Mouse (Mus musculus) cerebellum, adult 18-20 months (tissue): Measurements from ENCODE around the gene Nsrp1.

Source experiments
- DNase-seq, 2 experiments: peaks; one replicate each; pipeline ENCODE4 v3.0.0; 2021

Nsrp1 gene

GRCm38 (mm10) chr11:77041891-77042290 lies 36.3 kb downstream of the Nsrp1 start:
- DNase-seq = no peak

GRCm38 (mm10) chr11:77031151-77031934 lies 46.9 kb downstream of the Nsrp1 start:
- DNase-seq = no peak

GRCm38 (mm10) chr11:77028157-77028556 lies 50.1 kb downstream of the Nsrp1 start:
- no peak for DNase-seq

- DNase-seq = no peak
Measured at GRCm38 (mm10) chr11:77026559-77026958, 51.7 kb downstream of the Nsrp1 start.

DNA sequence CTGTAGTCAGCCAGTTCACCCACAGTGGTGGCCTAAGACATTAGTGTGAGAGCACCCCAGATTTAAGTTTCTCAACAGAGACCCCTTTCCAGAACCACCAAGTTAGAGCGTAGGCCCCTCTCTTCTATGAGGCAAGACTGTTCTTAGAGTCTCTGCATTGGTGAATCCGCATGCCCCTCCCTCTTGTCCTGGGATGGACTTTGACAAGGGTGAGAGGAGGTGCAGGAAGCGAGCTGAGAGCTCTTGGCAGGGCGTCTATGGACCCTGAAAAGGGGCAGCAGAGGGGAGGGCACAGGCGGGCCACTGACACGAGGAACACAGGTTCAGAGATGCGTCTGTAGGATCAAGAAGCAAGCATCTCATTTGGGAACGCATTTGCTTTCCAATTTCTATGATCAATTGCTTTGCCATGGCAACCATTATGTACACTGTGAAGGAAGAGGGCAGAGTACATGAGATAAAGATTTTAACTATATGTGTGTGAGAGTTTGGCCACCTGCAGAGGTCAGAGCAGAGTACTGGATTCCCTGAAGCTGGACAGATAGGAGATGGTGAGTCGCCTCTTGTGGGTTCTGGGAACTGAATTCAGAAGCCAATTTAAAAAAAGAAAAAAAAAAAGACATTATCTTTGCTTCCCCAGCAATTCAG lies 56.4 kb downstream of the Nsrp1 start:
- no peak for DNase-seq

DNA sequence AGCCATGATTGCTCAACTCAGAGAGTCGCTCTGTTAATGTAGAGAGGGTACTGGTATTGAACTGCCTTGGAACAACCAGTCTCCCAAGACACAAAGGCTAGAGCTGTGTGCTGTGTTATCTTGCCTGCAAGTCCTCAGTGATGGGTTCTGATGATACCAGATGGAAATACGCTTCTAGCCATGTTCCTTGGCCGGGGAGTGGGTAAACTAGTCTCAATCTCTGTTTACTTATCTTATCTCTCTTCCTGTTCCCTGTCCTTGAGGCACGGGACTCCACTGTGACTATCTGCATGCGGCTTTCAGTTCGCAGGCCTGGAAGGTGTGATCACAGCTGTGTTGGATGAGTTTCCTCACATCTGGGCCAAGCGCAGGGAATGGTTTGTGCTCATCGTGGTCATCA lies 58.7 kb downstream of the Nsrp1 start:
- DNase-seq = no peak

- DNase-seq = no peak
Measured at GRCm38 (mm10) chr11:77018046-77018445, 60.2 kb downstream of the Nsrp1 start.

DNA sequence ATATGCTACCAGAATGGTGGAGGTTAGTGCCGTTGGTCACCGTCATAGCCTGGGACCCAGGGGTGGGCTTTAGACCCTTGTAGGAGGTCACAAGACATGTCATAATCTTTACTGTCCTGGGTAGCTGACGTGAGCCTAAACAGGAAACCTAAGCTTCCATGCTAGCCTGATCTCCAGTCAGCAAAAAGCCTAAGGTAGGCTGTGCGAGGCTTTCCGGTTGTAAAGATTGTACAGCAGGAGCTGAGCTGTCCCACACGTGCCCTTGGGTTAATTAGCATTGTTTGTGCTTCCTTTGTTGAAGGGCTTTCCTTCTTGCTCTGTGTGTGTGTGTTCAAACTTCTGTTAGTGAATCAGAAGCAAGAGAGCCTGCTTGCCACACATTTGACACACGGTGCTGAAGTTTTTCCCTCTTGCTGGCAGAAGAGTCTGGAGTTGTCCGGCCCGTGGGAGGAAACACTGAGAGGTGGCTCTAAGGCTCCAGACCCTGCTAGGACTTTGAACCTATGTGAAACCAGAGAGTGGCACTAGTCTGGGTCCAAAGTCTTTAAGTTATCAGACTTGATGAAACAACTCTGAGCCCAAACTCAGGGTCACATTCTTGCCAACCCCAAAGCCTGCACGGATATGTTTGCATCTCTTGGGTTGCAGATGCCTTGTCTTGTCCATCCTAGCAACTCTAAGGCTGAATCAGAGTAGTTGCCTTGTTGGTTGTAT lies 67.3 kb downstream of the Nsrp1 start:
- no peak for DNase-seq

DNA sequence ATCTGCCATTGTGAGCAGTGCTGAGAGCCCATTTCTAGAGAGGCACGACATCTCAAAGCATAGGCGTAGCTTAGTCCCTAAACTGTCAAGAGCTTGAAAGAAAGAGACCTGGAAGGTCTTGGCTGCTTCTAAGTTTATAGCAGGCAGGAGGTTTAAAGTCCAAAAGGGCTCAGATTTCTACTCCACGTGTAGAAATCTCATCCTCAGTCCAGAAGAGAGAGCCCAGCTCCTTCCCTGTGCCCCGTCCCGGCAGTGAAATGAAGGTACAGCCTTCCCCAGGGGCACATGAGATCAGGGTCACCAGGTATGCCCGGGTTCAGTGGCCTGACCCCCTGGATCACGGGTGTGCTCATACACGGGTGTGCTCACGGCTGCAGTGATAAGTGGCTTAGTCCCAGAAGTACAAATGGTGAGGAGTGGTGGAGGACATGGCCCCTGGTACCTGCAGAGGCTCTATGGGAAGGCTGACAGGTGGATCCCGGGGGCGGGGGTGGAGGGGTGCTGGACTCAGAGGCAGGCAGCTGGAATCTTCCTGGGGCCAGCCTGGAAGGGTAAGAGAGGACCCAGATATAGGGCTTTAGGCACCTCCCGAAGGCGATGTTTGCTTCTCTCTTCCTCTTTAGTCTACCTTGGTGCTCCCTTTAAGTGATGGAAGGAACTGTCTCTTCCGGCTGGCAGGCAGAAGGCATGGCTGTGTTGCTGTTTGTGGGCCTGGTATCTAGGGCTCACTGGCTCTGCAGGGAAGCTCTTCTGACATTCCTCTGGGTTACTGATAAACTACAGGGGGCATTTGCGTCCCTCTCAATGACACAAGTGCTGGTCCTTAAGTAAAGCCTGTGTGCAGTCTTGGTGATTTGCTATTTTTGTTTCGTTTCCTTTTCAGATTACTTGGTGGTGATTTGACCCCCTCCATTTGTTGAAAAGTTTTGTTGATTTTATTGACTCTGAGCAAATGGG lies 68.9 kb downstream of the Nsrp1 start:
- DNase-seq = no peak

DNA sequence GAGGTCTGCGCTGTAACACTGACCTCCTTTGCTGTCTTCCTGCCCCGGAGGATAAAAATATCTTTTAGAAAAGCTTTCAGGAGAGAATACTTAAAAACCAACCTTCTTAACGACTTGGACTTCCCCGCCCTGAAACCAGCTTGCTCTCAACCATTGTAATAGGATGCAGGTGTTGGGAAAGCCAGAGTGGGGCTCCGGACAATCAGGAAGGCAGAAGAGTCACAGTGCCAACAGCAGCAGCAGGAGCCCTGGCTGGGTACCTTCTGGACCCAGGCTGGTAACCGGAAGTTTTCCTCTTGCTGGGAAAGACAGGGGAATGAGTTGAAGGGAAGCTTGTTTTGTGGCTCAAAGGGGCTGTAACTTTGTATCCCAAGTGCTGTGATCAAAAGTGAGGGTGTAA lies 71.6 kb downstream of the Nsrp1 start:
- DNase-seq = peak; percentile 5 to 20

DNA sequence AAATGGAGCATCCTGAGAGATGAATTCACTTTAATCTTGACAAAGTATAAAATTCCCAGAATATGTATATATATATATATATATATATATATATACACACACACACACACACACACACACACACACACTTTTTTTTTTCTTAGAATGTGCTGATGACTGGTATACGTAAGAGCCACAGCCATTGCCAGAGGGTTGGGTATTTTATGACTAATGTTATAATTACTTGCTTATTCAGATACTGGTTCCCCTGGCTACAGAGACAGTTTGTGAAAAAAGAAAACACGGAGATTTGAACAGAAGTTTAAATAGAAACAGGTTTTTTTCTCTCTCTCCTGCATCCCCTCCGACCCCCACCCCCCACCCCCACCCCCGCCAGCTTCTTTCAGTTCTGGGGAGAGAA lies 72.4 kb downstream of the Nsrp1 start:
- DNase-seq = no peak

- no peak for DNase-seq
Measured at GRCm38 (mm10) chr11:77002361-77002760, 75.9 kb downstream of the Nsrp1 start.

DNA sequence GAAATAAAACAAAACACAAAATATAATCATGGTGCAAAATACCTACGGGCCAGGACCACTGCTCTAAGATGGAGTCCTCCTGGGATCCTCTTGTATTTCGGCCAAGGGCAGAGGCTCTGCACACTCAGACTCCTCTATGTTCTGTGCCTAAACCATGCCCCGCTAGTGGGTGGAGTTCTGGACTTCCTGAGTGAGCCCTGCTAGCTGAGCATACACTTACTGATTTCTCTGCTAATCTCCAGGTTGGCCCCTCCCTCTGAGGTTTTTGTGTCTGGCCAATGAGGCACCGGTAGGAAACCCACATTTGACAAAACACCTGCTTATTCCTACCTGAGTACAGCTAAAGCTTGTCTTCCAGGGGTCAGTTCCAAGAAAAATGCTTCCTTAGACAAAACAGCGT lies 77.5 kb downstream of the Nsrp1 start:
- DNase-seq = no peak

DNA sequence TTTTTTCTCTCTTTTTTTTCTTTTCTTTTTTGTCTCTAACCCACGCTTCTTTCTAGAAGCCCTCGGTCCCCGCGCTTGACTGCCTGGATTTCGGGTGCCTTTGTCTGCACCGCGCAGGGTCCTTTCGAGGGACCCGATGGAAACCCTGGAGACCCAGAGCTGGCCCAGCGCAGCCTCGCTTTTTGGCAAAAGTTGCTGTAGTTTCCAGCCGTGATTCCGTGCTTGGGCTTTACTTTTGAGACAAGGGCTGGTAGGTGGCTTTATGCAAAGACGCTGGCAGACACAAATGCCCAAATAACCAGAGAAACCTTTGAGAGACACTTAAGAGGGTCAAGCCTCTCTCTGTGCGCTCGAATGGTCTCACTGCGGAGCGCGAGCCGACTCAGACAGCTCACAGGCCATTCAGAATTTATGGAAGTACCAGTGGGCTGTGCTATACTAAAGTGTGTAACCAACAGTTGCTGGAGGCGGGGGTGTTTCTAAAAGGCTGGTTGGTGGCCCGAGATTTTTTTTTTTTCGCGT lies 79.5 kb downstream of the Nsrp1 start:
- DNase-seq = peak in 1 of 2 experiments; percentile 4

DNA sequence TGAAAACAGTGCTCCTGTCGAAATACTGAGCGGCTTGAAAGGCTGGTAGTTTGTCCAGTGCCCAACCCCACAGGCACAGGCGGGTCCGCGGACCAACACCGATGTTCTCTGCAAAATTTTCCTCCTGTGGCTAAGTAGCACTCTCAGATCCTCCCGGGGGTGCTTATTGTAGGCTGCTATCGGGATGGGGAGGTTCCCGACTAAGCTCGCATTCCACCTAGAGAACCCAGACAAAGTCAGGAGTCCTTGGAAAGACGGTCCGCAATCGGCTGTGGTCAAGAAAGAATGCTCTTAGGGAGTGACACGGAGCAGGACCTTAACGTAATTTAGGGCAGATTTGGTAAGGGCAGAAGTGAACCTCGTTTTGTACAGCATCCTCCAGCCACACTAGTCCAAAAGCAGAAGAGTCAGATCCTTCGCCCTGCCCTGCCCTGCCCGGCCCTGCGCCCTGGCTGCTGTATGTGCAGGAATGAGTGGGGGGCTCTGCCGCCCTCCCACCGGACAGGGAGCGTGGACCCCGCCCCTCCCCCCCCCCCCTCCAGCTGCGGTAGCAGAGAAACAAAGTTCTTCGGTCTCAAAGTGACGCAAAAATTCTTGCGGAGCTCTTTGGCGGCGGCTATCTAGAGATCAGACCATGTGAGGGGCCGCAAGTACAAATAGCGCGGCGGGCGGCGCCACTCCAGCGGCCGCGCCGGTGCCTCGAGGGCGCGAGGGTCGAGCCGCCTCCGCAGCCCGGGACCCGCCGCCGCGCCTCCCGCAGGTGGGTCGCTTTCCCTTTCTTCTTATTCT lies 80.1 kb downstream of the Nsrp1 start, which contains the start of gene Slc6a4:
TSS of gene Slc6a4 (plus strand) at position 688 of the 789 bp plus-strand sequence.
- peak in 1 of 2 experiments; percentile 15 for DNase-seq

DNA sequence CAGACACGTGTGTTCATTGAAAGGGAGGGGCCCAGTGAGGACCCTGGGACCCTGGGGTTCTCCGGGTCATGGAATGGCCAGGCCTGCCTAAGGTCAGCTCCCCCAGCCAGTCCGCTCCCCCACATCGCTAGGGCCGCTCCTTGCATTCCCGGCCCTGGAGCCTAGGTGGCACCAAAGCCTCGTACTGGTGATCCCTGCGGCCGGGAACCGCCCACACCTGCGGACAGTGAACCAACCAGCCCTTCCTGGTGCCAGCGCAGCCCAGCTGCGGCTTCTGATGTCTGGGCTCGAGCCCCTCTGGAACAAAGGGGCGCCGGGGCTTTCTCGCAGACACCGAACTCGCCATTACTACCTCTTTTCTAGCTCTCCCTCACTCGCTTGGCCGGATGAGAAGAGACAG lies 80.9 kb downstream of the Nsrp1 start:
- DNase-seq = peak; percentile 81 to 82

DNA sequence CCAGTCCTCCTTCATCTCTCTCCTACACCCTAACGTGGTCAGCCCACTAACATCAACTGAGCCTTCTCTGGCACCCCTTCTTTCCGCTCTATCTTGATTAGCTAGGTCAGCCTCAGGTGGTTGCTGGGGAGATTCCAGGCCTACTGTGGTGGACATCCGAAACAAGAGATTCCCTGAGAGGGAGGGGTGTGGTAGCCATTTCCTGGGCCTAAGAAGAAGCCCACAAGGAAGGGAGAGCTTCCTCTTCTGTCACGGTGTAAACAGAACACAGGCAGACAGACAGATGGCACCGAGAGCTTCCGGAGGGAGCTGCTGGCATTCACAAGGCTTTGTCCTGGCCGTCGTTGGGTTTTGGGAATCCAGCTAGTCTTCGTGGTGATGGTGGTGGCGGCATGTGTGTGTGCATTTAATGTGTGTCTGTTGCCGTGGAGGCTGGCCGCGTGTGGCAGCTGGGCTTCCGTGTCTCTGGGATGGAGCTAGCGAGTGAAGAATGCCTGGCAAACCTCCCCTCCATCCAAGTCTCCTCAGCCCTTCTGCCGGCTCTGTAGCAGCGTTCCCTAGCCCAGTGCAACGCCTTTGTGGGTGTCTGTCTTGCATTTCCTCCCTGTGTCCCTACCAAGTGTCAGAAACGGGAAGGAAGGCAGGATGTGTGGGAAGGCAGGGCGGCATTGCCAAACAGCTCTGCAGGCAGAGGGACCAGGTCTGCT lies 82.1 kb downstream of the Nsrp1 start:
- DNase-seq = no peak
